Mouse (Mus musculus) limb, embryonic 14.5 days (tissue): ENCODE results near the gene Cdk12. TPM values are rescaled to one million over a fixed set of nuclear protein-coding genes. Genes with fewer than 3 reads are reported as not detected.

Source experiments
- ATAC-seq: fragments of 200-750 bp; cut with Nextera tagmentation; 2 replicates; pipeline ENCODE4 v1.8.0; 2017; ENCODE audit warnings: low read depth, moderate number of reproducible peaks, moderate TSS enrichment; ENCODE audit not compliant: low FRiP score
- DNase-seq: peaks from one replicate; pipeline ENCODE4 v3.0.0-alpha.2; 2015; ENCODE audit warnings: low spot score
- H3K27ac ChIP-seq: fragments of 300-500 bp; sonication (generic); replicated peaks from 2 replicates; pipeline ENCODE4 v1.5.1; 2014; ENCODE audit warnings: low read depth, mild to moderate bottlenecking, low read length, moderate library complexity, mixed read lengths
- H3K27me3 ChIP-seq: fragments of 300-500 bp; sonication (generic); 2 replicates; pipeline ENCODE4 v1.6.1; 2014; ENCODE audit warnings: low read length, mixed read lengths; ENCODE audit not compliant: control insufficient read depth, insufficient read depth
- H3K36me3 ChIP-seq: fragments of 300-500 bp; sonication (generic); 2 replicates; pipeline ENCODE4 v1.6.1; 2014; ENCODE audit warnings: mild to moderate bottlenecking, low read length, moderate library complexity, mixed read lengths; ENCODE audit not compliant: control insufficient read depth, insufficient read depth
- H3K4me1 ChIP-seq: fragments of 300-500 bp; sonication (generic); 2 replicates; pipeline ENCODE4 v1.6.1; 2014; ENCODE audit warnings: antibody characterized with exemption, low read length, mixed read lengths; ENCODE audit not compliant: control insufficient read depth, insufficient read depth
- H3K4me2 ChIP-seq: fragments of 300-500 bp; sonication (generic); replicated peaks from 2 replicates; pipeline ENCODE4 v1.6.1; 2014; ENCODE audit warnings: low read depth, mild to moderate bottlenecking, low read length, moderate library complexity; ENCODE audit not compliant: severe bottlenecking
- H3K4me3 ChIP-seq: fragments of 300-500 bp; sonication (generic); replicated peaks from 2 replicates; pipeline ENCODE4 v1.5.1; 2014; ENCODE audit warnings: low read length
- H3K9ac ChIP-seq: fragments of 300-500 bp; sonication (generic); 2 replicates; pipeline ENCODE4 v1.6.1; 2014; ENCODE audit warnings: mild to moderate bottlenecking, low read depth, low read length, moderate library complexity; ENCODE audit not compliant: severe bottlenecking
- H3K9me3 ChIP-seq: fragments of 300-500 bp; sonication (generic); 2 replicates; pipeline ENCODE4 v1.6.1; 2016; ENCODE audit warnings: low read length; ENCODE audit not compliant: control insufficient read depth
- POLR2A ChIP-seq: fragments of 200-500 bp; IDR thresholded peaks from 2 replicates; pipeline ENCODE4 v1.8.0; 2012; ENCODE audit warnings: inconsistent platforms, mild to moderate bottlenecking, moderate library complexity, borderline replicate concordance; ENCODE audit not compliant: insufficient read depth, insufficient read length; ENCODE audit errors: extremely low read depth
- WGBS: fragments of 180-500 bp; shearing (Covaris S2); extraction: QIAGEN DNeasy Blood & Tissue Kit; methylation state at CpG from one replicate; pipeline ENCODE4 v1.1.7; 2014; 5-methylcytosine and 5-hydroxymethylcytosine counted together
- polyA plus RNA-seq, 2 experiments: library from polyadenylated mRNA; depleted of rRNA in 1 of 2; stranded (reverse) in 1 of 2; unstranded in 1 of 2; fragments of >200 nt; fragmentation: Nextera tagmentation in 1 of 2; extraction: Ambion mirVana in 1 of 2; gene quantifications; 2 replicates each; pipeline versions ENCODE4 v1.2.1 to v1.2.3; 2012 to 2014

Cdk12 gene
- polyA plus RNA-seq, 2 experiments = 13.6 to 27.0 TPM

DNA sequence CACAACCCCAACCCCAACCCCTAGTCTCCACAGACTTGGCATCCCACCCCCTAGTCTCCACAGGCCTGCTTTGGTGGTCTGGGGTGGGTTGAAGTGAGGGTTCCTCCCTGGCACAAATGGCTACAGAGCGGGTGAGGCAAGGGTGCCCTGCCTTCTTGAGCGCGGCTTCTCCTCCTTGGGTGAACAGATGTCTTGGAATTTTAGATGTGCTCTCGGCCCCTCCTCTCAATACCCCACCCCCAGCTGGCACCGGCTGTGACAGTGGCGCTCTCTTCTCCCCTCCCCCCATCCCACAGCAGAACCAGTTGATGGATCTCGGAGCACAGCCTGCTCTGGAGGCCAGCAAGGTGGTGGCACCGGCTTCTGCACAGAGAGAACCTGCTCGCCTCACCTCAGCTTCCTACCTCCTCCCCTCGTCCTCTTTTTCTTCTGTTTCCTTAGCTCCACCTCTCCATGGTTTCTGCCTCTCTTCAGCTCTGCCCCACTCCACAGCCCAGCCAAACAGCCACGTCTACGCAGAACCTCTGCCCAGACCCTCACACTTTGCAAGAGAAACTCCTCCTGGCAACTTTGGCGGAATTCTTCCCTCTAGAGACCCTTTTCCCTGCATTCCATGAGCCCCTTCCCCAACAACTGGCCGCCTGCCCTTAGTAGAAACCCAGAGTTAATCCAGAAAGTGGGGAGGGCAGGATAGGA, 115.7 kb downstream of the Cdk12 start:
- H3K27ac ChIP-seq = no peak overlapping the region
- no peaks in the 10 kb centered on the region for H3K4me1 ChIP-seq
- no peak for ATAC-seq
- H3K4me3 ChIP-seq = no peak overlapping the region
- TF ChIP-seq POLR2A = no peak
- H3K9me3 ChIP-seq = no peaks in the 10 kb centered on the region
- no peak overlapping the region for H3K4me2 ChIP-seq
- no peaks in the 10 kb centered on the region for H3K36me3 ChIP-seq
- H3K9ac ChIP-seq = no peak overlapping the region
- H3K27me3 ChIP-seq = peaks cover 95% of the 10 kb centered on the region
- DNase-seq = no peak
- WGBS = 2% methylated on average over 14 of the region's 14 CpGs

GRCm38 (mm10) chr11:98319120-98319519, 116.3 kb downstream of the Cdk12 start:
- DNase-seq = no peak
- peaks cover 95% of the 10 kb centered on the region for H3K27me3 ChIP-seq
- H3K9ac ChIP-seq = no peak overlapping the region
- no peaks in the 10 kb centered on the region for H3K4me1 ChIP-seq
- no peak for ATAC-seq
- no peak overlapping the region for H3K4me3 ChIP-seq
- H3K36me3 ChIP-seq = no peaks in the 10 kb centered on the region
- WGBS = 3% methylated on average over 14 of the region's 15 CpGs
- H3K9me3 ChIP-seq = no peaks in the 10 kb centered on the region
- H3K27ac ChIP-seq = no peak overlapping the region
- no peak for TF ChIP-seq POLR2A
- H3K4me2 ChIP-seq = no peak overlapping the region

DNA sequence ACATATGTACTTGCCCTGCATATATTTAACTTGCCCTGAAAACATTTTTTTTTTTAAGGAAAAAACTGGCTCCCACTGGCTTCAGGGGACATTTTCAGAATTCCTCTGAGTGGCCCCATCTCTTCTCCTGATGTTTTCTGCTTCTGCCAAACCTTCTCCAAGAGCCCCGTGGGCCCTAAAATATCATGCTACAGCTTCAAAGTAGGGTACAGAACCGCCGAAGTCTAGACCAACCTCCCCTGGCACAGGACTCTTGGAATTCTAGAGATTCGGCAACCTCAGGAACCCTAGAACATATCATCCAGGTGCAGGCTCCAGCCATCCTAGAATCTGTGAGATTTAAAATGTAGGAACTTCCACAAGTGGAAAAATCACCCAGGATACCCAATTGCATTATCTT, 116.7 kb downstream of the Cdk12 start:
- TF ChIP-seq POLR2A = no peak
- no peaks in the 10 kb centered on the region for H3K36me3 ChIP-seq
- H3K4me1 ChIP-seq = no peaks in the 10 kb centered on the region
- no peak overlapping the region for H3K27ac ChIP-seq
- H3K9me3 ChIP-seq = no peaks in the 10 kb centered on the region
- DNase-seq = no peak
- H3K4me3 ChIP-seq = no peak overlapping the region
- no peak overlapping the region for H3K9ac ChIP-seq
- 12% methylated on average over 4 of the region's 4 CpGs for whole genome bisulfite sequencing
- no peak overlapping the region for H3K4me2 ChIP-seq
- H3K27me3 ChIP-seq = peaks cover 95% of the 10 kb centered on the region
- no peak for ATAC-seq

DNA sequence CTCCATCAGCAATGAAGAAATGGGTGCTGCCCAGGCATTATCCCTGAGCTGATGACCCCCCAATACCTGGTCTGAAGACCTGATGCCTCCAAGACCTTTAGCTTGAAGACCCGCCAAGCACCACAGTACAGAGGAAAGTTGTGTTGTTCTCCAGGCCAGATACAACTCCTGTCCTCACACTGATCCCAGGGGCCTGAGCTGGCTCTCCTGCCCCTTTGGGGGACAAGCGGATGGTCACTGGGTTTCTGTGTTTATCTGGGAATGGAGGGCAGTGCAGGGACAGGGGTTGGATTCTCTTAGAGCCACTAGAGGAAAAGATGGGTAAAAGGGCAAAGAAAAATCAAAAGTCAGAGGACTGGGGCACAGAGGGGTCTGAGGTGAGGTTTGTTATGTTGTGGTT, 117.1 kb downstream of the Cdk12 start:
- Histone ChIP-seq H3K4me2 (no peak overlapping the region), H3K27ac (no peak overlapping the region), H3K9me3 (no peaks in the 10 kb centered on the region), H3K27me3 (peaks cover 97% of the 10 kb centered on the region), H3K9ac (no peak overlapping the region), H3K36me3 (no peaks in the 10 kb centered on the region), H3K4me1 (no peaks in the 10 kb centered on the region), H3K4me3 (no peak overlapping the region)
- WGBS = 6% methylated on average over 2 of the region's 2 CpGs
- no peak for TF ChIP-seq POLR2A
- no peak for DNase-seq
- ATAC-seq = no peak

- 7% methylated on average over 12 of the region's 12 CpGs for WGBS
- Histone ChIP-seq H3K4me2 (no peak overlapping the region), H3K9me3 (no peaks in the 10 kb centered on the region), H3K27me3 (peaks cover 97% of the 10 kb centered on the region), H3K36me3 (no peaks in the 10 kb centered on the region), H3K27ac (no peak overlapping the region), H3K4me1 (no peaks in the 10 kb centered on the region), H3K9ac (no peak overlapping the region), H3K4me3 (no peak overlapping the region)
- ATAC-seq (no peak), DNase-seq (no peak)
- no peak for TF ChIP-seq POLR2A
Observed at GRCm38 (mm10) chr11:98320381-98320780, 117.5 kb downstream of the Cdk12 start.
